Mouse (Mus musculus) T-cell, adult 2 months (primary cell): ENCODE data around the gene Slc6a19.
A peak's percentile ranks its signal among the peaks of the same experiment; 100 is the strongest.

ENCODE experiments used
- DNase-seq: peaks from one replicate; pipeline ENCODE4 v3.0.0; 2022; ENCODE audit warnings: low spot score

Gene Slc6a19

GRCm38 (mm10) chr13:73660163-73660695 lies 44.4 kb downstream of the Slc6a19 start:
- DNase-seq = no peak

DNA sequence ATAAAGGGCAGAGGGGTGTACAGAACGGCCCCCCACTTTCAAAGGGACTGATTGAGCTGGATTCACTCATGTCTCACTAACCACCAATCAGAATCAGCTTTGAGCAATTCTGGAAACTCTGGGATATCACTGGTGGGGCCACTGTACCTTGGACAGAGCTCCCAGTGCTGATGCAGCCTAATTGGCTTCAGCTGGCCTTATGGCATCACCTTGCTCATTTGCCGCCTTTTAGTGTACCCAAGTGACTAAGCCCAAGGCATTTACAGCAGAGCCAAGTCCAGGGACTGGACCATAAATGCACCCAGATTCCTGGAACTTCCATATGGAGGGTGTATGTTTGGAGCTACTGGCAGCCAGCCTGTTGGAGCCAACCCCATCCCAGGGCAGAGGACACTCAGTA lies 45.7 kb downstream of the Slc6a19 start:
- DNase-seq = no peak

GRCm38 (mm10) chr13:73654976-73655375 lies 49.7 kb downstream of the Slc6a19 start:
- no peak for DNase-seq

DNA sequence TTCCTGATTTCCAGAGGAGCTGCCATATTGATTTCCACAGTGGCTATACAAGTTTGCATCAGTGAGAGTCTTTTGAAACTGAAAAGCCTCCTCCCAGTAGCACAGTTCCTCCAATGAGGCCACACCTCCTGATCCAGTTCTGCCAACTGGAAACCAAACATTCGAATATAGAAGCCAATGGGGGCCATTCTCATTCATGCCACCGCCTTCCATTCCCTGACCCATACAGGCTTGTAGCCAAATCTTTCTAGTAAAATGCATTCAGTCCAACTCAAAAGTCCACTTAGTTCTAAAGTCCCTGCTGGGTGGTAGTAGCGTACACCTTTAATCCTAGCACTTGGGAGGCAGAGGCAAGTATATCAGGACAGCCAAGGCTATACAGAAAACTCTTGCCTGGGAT lies 51.4 kb downstream of the Slc6a19 start:
- DNase-seq = no peak

GRCm38 (mm10) chr13:73646397-73647087 lies 58.1 kb downstream of the Slc6a19 start:
- peak; percentile 82 for DNase-seq

- no peak for DNase-seq
These were observed 63.4 kb downstream of the Slc6a19 start for GRCm38 (mm10) chr13:73641296-73641695.

DNA sequence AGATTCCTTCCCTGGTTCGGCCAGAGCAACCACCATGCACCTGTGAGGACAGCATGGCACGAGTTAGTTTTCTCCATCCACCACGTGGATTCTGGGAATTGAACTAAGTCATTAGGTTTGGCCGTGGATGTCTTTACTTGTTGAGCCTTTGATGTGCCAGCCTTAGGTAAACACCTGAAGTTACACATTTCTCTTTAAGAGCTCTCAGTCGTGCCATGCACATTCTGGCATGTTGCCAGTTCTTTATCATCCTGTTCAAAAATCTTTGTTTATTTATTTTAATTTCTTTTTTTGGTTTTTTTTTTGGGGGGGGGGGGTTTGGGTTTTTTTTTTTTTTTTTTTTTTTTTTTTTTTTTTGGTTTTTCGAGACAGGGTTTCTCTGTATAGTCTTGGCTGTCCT lies 66.8 kb downstream of the Slc6a19 start:
- no peak for DNase-seq

DNA sequence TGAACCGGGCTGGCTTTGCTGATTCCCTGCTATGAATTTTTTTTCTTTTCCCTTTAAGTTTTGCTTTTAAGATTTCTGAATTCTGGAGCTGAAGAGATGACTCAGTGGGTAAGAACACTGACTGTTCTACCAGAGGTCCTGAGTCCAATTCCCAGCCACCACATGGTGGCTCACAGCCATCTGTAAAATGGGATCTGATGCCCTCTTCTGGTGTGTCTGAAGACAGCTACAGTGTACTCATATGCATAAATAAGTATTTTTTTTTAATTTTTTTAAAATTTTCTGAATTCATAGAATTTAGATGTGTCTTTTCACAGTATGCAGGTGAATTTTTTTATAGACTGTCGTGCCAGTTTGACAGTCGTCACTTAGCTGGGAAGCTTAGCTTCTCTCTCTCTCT lies 72.8 kb downstream of the Slc6a19 start:
- DNase-seq = no peak
